Mouse (Mus musculus) ovary, postnatal 36 days (tissue): ENCODE measurements around the gene Tll2.
A peak's percentile ranks its signal among the peaks of the same experiment; 100 is the strongest.

Experiments used
- DNase-seq: peaks from one replicate; pipeline ENCODE4 v3.0.0; 2022; ENCODE audit warnings: low spot score, mixed read lengths

The Tll2 gene

GRCm38 (mm10) chr19:41206811-41207344 lies at the start of gene Tll2:
Gene Tll2 (minus strand): TSS chr19:41206835.
- peak; percentile 62 for DNase-seq

- no peak for DNase-seq
Measured at GRCm38 (mm10) chr19:41254584-41254983, 47.9 kb upstream of the Tll2 start.

GRCm38 (mm10) chr19:41248968-41249367 lies 42.3 kb upstream of the Tll2 start:
- no peak for DNase-seq

- no peak for DNase-seq
Measured at GRCm38 (mm10) chr19:41248271-41248670, 41.6 kb upstream of the Tll2 start.

DNA sequence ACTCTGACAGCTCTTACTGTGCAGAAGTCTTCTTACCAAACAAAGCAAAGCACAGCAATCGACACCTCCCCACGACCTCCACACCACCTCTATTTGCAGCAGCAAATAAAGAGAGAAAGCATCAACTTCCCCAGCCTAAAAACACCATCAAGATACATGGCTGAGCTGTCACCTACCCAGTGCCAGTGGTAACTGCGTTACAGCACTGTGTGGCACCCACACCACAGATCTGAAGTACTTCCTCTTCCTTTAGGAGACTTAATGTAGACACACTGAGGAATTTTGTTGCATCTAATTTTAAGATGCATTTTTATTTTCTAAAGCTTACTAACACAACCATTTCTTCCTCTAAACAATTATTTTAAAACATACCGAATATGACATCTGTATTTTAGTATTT lies 39.6 kb upstream of the Tll2 start:
- DNase-seq = no peak

DNA sequence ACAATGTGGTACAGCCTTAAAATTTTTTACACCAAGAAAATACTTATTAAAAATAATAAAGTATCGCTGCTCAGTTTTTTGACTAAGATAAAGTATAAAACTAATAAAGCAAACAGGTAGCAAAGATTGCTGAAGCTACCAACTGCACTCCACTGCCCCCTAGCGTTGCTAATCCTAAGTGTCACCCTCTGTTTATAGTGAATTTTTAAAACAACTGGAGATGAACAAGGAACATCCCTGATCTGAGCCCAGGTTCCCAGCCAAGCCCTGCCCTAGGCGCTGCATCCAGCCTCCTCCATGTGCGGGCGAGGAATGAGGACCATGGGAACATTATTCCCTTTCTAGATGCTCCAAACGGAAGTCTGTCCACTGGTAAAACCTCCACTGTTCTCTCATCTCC lies 37.9 kb upstream of the Tll2 start:
- DNase-seq = peak; percentile 24

DNA sequence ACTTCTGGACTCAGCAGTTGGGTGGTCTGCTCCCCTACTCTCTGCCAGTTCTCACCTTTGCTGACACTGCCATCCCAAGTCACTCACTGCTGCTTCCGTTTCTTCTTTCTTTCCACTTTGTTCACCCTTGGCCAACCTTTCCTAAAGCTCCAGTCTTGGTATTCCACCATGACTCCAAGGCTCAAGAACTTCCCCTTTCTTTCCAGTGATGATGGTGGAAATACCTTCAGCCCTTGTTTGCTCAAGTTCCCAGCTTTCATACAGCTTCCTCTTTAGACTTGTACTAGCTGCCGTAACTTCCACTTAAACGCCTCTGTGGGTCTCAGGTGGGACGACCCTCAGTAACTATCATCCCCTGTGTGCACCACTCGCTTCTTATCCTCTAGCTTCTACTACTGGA lies 35.4 kb upstream of the Tll2 start:
- no peak for DNase-seq

- no peak for DNase-seq
Measured at GRCm38 (mm10) chr19:41233698-41234097, 27.1 kb upstream of the Tll2 start.

DNA sequence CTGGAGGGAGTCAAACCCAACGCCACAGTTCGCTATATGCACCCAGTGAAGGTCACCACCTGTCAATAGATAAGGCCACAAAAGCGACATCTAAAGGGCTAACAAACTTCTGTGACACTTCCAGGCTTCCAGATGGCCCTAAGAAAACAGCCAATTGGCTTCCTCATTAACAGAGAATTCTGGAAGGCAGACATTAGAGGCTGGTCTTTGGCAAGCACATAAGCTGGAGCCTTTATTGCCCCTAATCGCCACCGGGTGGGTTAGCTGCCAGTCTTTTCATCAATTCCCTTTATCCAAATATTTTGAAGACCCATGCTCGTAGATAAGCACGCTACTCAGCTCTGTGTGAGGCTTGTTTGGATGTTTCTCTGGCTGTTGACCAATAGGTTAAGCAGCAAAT lies 1.7 kb upstream of the Tll2 start:
- DNase-seq = no peak

GRCm38 (mm10) chr19:41206041-41206810 lies 409 bp downstream of the Tll2 start:
- DNase-seq = no peak

DNA sequence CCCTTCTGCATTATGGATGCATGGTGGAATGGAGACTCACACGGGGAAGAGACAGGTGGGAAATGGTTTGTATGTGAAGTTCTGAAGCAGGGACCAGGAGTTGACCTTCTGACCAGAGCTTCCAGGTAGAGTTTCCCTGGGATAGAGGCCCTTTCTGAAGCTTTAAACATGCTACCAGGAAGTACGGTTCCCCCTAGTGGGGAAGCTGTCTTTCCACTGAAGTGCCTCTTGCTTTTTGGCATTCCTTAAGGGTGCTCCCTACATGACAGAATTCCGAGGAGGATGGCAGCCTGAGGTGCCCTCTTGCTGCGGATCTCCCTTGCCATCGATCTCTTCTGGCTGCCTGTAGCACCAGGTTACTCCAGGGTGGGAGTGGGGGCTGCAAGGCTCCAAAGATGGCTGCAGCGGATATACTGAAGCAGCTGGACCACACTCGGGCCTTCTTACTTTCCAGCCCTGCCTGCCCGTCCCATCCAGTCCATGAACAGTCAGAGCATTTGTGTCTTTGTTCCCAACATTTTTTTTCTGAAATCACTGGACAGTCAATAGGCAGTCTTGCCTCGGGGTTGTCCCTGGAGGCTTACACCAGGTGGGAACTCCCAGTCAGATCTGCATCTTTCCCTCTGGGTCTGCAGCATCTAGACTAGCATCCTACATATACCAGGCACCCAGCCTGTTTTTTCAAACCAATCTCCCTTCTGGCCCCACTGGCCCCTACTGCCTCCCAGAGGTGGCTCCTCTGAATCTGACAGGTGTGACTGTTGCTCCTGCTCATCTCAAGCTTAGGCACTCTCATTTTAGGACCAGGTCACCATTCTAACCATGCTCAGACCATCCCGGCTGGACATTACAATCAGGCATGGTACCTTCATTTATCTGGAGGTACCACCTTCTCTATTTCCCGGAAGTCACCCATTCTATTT lies 2.2 kb downstream of the Tll2 start:
- DNase-seq = no peak

DNA sequence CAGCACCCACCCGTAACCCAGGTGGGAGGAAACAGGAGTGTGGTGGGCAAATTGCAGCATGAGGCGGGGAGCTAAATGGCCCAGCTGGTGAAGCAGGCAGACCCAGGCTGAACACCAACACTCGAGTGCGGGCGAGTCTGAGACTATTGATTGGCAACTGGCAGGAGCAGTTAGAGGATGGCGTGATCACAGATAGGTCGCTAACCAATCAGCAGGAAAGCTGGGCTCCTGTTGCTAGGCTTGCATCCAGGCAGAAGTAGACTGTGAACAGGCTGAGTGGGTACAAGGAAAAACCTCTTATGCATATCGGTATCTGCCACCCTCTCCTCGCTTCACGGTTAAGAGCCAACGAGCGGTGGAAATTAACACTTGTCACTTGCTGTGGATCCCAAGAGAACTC lies 9.0 kb downstream of the Tll2 start:
- no peak for DNase-seq

DNA sequence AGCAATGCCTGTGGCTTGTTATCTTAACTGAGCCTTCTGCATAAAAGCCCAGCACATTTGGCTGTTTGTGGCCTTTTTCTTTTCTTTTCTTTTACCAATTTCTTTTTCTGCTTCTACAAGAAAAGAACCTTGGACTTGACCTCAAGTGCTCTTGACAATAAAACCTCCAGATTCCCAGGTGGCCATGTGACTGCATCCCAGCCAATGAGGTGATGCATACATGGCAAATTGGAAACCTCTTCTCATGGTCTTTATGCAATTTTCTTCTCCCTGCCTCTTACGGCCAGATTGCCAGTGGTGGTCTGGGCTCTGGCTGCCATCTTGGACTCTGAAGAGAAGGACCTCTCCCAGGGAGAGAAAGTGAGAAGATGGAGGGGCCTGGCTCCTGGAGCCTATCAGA lies 13.3 kb downstream of the Tll2 start:
- DNase-seq = no peak

DNA sequence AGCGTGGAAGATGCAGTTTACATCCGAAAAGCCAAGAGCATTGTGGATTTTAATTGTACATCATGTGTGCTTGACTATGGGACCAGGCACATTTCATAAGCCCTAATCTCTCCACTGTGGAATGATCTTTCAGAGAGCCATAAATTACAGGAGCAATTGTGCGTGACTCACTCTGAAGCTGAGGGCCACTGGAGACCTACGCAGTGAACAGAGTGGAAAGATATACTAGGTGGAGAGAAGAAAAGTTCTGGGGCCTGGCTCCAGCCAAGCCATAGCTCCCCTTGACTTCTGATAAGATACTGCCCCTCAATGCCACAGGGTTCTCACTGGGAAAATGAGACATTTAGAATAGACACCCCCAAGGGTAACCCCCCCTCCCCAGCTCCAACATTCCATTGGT lies 13.7 kb downstream of the Tll2 start:
- no peak for DNase-seq

GRCm38 (mm10) chr19:41191724-41192123 lies 14.9 kb downstream of the Tll2 start:
- peak; percentile 17 for DNase-seq

GRCm38 (mm10) chr19:41190876-41191434 lies 15.7 kb downstream of the Tll2 start:
- DNase-seq = no peak

- no peak for DNase-seq
Measured at GRCm38 (mm10) chr19:41177331-41177730, 29.3 kb downstream of the Tll2 start.

- no peak for DNase-seq
Measured at GRCm38 (mm10) chr19:41176881-41177280, 29.8 kb downstream of the Tll2 start.

DNA sequence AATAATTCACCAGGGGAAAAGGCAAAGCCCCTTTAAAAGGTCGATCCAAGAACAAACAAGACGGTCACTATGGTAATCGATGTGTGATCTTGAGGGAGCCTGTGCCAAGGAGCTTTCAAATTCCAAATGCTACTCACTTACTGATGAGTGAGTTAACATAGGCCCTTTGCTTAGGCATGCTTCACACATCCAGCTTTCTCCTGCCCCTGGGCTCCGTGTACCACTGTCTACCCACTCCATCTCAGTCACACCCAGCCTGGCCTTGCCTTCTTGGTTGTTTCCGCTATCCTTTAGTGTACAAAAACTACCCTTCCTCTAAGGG lies 40.8 kb downstream of the Tll2 start:
- no peak for DNase-seq

DNA sequence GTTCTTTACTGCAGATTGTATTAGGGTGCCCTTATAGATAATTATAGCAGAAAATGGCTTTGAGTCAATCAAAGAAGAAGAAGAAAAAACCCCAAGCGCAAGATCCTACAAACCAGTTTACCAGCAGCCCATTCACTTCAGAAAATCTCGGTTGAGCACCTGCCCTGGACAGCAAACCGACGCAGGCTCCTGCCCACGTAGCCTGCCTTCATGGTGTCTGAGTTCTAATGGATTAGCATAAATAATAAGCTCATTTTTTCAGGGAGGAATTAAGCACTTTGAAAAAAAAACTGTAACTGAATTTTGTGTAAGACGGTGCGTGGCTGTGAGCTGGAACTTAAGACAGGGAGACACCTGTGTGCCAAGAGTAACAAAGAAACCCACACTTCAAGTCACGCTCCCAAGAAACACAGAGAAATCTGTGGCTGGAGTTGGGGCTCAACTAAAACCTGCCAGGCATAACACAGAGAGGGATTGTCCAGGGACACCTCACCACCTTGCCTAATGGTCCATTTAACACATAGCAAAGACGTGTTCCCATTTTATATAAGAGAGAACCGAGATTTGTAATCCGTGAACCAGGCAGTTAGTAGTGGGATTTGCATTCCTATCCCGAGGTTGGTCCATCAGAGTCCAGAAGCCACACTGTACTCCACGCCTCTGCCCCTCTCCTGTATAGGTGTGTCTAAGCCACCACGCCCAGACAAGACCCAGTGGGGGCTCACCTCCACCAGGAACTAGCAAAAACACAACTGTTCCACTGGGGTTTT lies 41.3 kb downstream of the Tll2 start:
- DNase-seq = no peak

DNA sequence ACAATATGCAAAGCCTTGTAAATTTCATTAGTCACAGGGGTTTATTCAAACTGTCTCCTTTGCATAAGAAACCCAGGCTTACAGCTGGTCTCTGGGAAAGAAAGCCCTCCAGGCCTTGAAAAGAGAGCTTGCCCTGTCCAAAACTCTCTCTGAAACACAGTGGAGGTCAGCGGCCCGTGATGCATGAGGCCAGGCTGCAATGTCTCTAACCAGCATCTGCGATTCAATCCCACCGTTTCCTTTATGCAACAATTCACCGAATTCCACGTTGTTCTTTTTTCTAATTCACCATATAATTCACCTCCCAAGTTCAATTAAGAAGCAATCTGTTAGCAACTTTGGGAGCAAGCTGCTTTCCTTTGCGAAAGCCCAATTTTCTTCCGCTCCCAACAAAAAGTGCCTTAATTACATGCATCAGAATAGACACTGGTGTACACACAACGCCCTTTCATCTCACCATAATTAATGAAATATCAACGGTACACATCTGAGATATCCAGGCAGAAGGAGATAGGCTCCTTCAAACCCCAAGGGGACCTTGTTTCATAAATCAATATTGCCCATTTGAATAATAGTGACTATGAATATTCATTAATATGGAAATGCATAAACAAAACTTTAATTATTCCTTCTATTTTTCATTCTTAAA lies 42.1 kb downstream of the Tll2 start:
- no peak for DNase-seq

DNA sequence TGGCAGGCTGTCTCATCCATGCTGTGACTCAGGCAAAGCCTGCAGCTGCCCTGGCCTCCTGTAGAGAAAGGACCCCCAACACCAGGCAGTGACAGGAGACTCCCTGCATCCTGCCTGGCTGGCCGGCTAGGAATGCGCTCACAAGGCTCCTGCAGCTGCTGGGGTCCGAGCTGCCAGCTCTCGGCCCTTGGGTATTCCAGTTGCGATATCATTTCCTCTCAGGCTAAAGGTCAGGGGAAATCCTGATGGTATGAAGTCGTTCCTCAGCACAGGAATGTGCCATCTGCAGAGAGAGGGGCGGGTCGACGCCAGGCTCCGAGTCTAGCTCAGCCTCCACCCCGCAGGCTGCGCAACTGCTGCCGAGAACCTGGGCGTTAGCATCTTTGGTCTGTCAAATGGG lies 46.2 kb downstream of the Tll2 start:
- no peak for DNase-seq
